Mouse (Mus musculus) G1E (cell line): ENCODE measurements around the gene Gm45233.

Source experiments
- CTCF ChIP-seq: IDR thresholded peaks from 2 replicates; pipeline ENCODE4 v1.5.1; 2012; ENCODE audit warnings: low read depth, low read length, inconsistent platforms, mixed read lengths
- GATA1 ChIP-seq: IDR thresholded peaks from 2 replicates; pipeline ENCODE4 v1.6.1; 2012; ENCODE audit warnings: borderline replicate concordance, low read length, inconsistent platforms, mixed read lengths
- POLR2AphosphoS5 ChIP-seq: IDR thresholded peaks from 2 replicates; pipeline ENCODE4 v1.6.1; 2012; ENCODE audit warnings: low read depth, low read length, inconsistent platforms; ENCODE audit not compliant: insufficient replicate concordance
- TAL1 ChIP-seq: conservative IDR thresholded peaks from 2 replicates; pipeline ENCODE4 v1.6.1; 2012; ENCODE audit warnings: low read depth, low read length, inconsistent platforms, mixed read lengths

GRCm38 (mm10) chr7:43462851-43463250 is 18.9 kb downstream of the Gm45233 start, which contains the start of gene Vsig10l:
- TF ChIP-seq CTCF = no peak
- TF ChIP-seq POLR2AphosphoS5 = no peak
- TF ChIP-seq GATA1 = no peak
- TF ChIP-seq TAL1 = no peak
